Mouse (Mus musculus): ENCODE measurements around the gene Eif4e. TPM values are rescaled to one million over a fixed set of nuclear protein-coding genes. Genes with fewer than 3 reads are reported as not detected.

The Eif4e gene
- total RNA-seq (2015) (424 and 430 TPM in 2 replicates), total RNA-seq (2017) (161 and 224 TPM in 2 replicates)

GRCm38 (mm10) chr3:138526073-138526915 is at the start of gene Eif4e:
Eif4e (plus strand) TSS chr3:138526179.
- peak; percentile 17 for ATAC-seq (replicated peaks; ENCODE audit: poor library complexity)

- peak; percentile 60 for ATAC-seq (replicated peaks; ENCODE audit: poor library complexity)
Observed at GRCm38 (mm10) chr3:138479489-138479888, 46.5 kb upstream of the Eif4e start.

GRCm38 (mm10) chr3:138481526-138482284 is 44.3 kb upstream of the Eif4e start:
- peak; percentile 49 for ATAC-seq (replicated peaks; ENCODE audit: poor library complexity)

- ATAC-seq (replicated peaks; ENCODE audit: poor library complexity) = no peak
Observed at GRCm38 (mm10) chr3:138483240-138483639, 42.7 kb upstream of the Eif4e start.

- ATAC-seq (replicated peaks; ENCODE audit: poor library complexity) = no peak
Observed at GRCm38 (mm10) chr3:138488584-138489326, 37.2 kb upstream of the Eif4e start.

GRCm38 (mm10) chr3:138489327-138490033 is 36.5 kb upstream of the Eif4e start, which contains the start of gene Metap1:
Metap1 (minus strand) TSS chr3:138489515.
- ATAC-seq (replicated peaks; ENCODE audit: poor library complexity) = peak; percentile 90

GRCm38 (mm10) chr3:138490034-138490337 is 36.0 kb upstream of the Eif4e start:
- peak; percentile 1; the same call in 1 of the 2 replicates for ATAC-seq (replicated peaks; ENCODE audit: poor library complexity)

GRCm38 (mm10) chr3:138493668-138494067 is 32.3 kb upstream of the Eif4e start:
- ATAC-seq (replicated peaks; ENCODE audit: poor library complexity) = peak; percentile 12

- ATAC-seq (replicated peaks; ENCODE audit: poor library complexity) = peak; percentile 29; the same call in 1 of the 2 replicates
Observed at GRCm38 (mm10) chr3:138494565-138494964, 31.4 kb upstream of the Eif4e start.

GRCm38 (mm10) chr3:138495166-138496145 is 30.5 kb upstream of the Eif4e start:
- ATAC-seq (replicated peaks; ENCODE audit: poor library complexity) = peak; percentile 85

- ATAC-seq (replicated peaks; ENCODE audit: poor library complexity) = no peak
Observed at GRCm38 (mm10) chr3:138498731-138499130, 27.2 kb upstream of the Eif4e start.

- no peak for ATAC-seq (replicated peaks; ENCODE audit: poor library complexity)
Observed at GRCm38 (mm10) chr3:138499854-138500740, 25.9 kb upstream of the Eif4e start.

GRCm38 (mm10) chr3:138503754-138504153 is 22.2 kb upstream of the Eif4e start:
- no peak for ATAC-seq (replicated peaks; ENCODE audit: poor library complexity)

- ATAC-seq (replicated peaks; ENCODE audit: poor library complexity) = peak; percentile 75
Observed at GRCm38 (mm10) chr3:138506749-138507148, 19.2 kb upstream of the Eif4e start.

- no peak for ATAC-seq (replicated peaks; ENCODE audit: poor library complexity)
Observed at GRCm38 (mm10) chr3:138509581-138509980, 16.4 kb upstream of the Eif4e start.

GRCm38 (mm10) chr3:138510471-138510870 is 15.5 kb upstream of the Eif4e start:
- no peak for ATAC-seq (replicated peaks; ENCODE audit: poor library complexity)

- ATAC-seq (replicated peaks; ENCODE audit: poor library complexity) = no peak
Observed at GRCm38 (mm10) chr3:138513243-138513642, 12.7 kb upstream of the Eif4e start.

- ATAC-seq (replicated peaks; ENCODE audit: poor library complexity) = no peak
Observed at GRCm38 (mm10) chr3:138514749-138515148, 11.2 kb upstream of the Eif4e start.
